Mouse (Mus musculus) ovary, postnatal 10 days (tissue): ENCODE measurements around the gene Olfr323.

ENCODE experiments used
- DNase-seq: peaks from one replicate; pipeline ENCODE4 v3.0.0; 2022; ENCODE audit warnings: low spot score

Gene Olfr323

GRCm38 (mm10) chr11:58630401-58630800, at the start of gene Olfr323:
TSS of gene Olfr323 (minus strand) at chr11:58630501.
- DNase-seq: no peak

- no peak for DNase-seq
These were observed 41.5 kb upstream of the Olfr323 start for GRCm38 (mm10) chr11:58671825-58672224.

DNA sequence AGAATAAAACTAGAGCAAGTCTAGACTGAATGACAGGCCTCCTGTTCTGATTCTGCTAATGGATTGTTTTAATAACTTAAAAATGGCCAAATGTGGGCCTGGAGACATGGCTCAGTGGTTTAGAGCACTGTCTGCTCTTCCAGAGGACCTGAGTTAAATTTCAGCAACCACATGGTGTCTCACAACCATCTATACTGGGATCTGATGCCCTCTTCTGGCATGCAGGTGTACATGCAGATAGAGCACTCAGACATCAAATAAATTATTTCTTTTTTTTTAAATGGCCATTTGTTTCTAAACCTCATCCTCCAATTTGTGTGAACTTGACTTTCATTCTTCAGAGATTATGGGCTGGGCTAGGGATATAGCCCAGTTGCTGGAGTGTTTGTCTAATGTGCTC, 39.0 kb upstream of the Olfr323 start:
- DNase-seq: no peak

- DNase-seq: no peak
These were observed 28.3 kb upstream of the Olfr323 start, which contains the start of gene Olfr322 for GRCm38 (mm10) chr11:58658596-58658995. TSS of gene Olfr322 (plus strand) at chr11:58658782.

- no peak for DNase-seq
These were observed 24.9 kb upstream of the Olfr323 start for GRCm38 (mm10) chr11:58655151-58655550.

- DNase-seq: no peak
These were observed 13.0 kb upstream of the Olfr323 start for GRCm38 (mm10) chr11:58643350-58643749.

GRCm38 (mm10) chr11:58641638-58642358, 11.5 kb upstream of the Olfr323 start:
- DNase-seq: no peak

DNA sequence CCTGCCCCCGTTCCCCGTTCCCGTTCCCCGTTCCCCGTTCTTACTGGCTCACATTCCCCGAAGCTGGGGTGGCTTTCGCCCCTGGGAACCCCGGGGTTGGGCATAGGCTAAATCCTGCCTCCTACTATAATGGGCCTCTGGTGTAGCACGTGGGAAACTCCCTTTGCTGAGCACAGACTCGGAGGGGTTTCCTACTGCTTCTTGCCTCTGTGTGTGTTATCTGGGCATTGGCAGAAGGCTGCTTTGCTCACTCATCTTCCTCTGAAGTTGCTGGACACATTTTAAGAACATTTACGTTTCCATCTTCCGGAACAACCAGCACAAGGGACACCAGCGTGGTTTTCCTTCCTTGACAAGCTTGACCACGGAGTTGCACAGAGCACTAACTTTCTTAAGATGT, 10.8 kb upstream of the Olfr323 start:
- DNase-seq: no peak

DNA sequence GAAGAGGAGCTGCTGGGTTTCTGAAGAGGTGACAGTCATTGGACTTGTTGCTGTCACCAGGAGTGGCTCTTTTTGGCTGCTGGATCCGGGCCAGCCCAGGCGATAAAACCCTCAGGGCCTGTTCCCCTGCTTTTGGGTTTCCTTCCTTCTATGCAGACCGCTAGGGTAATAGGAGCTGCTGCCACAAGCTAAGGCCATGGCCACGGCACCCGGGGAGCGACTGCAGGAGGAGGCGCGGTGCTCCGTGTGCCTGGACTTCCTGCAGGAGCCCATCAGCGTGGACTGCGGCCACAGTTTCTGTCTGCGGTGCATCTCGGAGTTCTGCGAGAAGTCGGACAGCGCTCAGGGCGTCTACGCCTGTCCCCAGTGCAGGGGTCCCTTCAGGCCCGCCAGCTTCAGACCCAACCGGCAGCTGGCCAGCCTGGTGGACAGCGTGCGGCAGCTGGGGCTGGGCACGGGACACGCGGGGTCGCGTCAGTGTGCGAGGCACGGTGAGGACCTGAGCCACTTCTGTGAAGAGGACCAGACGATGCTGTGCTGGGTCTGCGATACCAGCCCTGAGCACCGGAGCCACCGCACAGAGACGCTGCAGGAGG, 10.1 kb upstream of the Olfr323 start, which contains the start of gene Trim58:
Gene Trim58, plus strand, starts transcription at position 194 of the 596 bp plus-strand sequence.
- DNase-seq: no peak

DNA sequence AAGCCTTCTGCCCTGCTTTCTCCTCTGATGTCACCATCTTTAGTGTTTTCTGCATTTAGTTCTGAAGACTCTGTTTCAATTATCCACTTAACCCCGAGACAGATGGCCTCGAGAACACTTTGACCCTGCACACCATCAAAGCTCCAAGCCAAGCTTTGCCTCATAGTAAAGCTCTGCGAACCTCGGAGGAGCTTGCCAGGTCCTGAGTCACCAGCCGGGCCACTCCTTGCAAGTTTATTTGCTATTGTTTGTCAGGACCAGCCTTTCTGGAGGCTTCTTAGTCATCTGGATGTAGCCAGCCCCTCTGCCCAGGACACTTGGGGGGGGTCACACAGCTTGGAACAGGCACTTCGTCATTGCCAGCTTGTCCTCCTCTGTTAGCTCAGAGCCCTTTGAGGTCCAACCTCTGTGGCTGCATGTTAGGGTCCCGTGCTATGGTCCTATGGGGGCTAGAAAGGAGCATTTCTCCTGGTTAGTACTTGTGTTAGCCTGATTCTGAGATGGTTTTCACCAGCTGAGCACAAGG, 7.9 kb upstream of the Olfr323 start:
- no peak for DNase-seq

GRCm38 (mm10) chr11:58636376-58636977, 6.2 kb upstream of the Olfr323 start:
- peak; percentile 18 for DNase-seq

DNA sequence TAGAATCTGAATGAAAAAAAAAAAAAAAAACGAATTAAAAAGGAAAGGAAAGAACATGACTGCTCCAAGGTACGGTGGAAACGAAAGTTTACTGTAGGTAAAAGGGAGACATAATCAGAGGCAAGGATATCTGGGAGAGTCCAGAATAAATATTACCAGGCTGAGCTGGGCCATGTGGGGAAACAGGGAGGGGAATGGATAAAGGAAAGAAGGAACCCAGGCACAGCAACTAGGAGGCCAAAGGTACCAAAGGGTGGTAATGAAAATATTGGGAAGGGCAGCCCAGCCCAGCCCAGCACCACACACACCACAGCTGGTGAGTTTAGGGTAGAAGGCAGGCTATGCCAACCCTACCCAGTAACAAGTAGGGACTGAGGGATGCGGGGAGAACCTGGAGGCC, 4.6 kb upstream of the Olfr323 start:
- no peak for DNase-seq

DNA sequence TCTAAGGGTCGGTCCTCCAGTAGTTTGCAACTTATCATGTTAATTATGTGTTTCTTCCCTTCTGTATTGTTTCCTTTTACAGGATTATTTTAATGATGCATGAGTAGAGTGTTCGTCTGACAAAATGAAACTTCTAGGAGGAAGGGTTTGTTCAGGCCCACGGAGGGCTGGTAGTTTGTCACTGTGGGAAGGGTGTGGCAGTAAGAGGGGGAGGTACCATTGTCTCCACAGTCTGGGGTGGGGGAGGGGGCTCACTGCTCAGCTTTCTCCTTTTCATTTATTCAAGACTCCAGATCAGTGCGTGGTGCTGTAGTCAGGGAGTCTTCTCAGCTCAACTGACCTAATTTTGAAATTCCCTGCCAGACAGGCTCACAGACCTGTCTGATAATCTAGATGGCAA, 4.2 kb downstream of the Olfr323 start:
- no peak for DNase-seq

DNA sequence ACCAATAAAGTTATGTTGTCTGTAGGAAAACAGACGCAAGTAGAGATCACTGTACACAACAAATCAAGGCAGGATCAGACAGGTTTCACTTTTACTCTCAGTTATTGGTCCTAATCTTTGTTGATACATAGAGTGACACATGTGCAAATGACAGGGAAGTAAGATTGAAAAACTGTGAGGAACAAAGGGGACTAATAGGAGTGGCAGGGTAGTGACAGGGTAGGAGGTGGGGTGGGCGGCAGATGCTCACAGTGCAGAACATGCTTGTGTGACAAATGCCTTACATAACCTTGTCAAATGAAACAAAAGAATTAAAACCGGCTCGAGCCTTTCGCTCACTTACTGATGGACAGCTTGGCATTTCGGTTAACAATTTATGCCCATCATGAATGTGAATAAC, 11.5 kb downstream of the Olfr323 start:
- DNase-seq: no peak

GRCm38 (mm10) chr11:58618369-58618768, 11.9 kb downstream of the Olfr323 start:
- DNase-seq: no peak

GRCm38 (mm10) chr11:58615975-58616374, 14.3 kb downstream of the Olfr323 start, which contains the start of gene 2210407C18Rik:
TSS of gene 2210407C18Rik (minus strand) at chr11:58616075.
- no peak for DNase-seq

- no peak for DNase-seq
These were observed 15.8 kb downstream of the Olfr323 start for GRCm38 (mm10) chr11:58614526-58614925.

- no peak for DNase-seq
These were observed 16.9 kb downstream of the Olfr323 start for GRCm38 (mm10) chr11:58613359-58613758.

DNA sequence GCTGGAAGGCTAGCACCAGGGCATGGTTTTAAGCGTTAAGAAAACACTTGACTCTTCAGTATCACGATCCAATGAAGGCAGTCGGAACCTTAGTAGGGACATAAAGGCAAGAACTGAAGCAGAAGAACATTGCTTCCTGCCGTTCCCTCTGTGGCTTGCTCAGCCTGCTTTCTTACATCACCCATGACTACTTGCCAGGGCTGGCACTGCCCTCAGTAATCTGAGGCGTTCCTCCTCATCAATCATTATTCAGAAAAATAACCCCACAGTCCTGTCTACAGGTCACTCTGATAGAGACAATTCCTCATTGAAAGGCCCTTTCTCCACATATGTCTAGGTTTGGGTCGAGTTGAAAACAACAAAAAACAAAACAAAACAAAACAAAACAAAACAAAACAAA, 23.3 kb downstream of the Olfr323 start:
- no peak for DNase-seq

DNA sequence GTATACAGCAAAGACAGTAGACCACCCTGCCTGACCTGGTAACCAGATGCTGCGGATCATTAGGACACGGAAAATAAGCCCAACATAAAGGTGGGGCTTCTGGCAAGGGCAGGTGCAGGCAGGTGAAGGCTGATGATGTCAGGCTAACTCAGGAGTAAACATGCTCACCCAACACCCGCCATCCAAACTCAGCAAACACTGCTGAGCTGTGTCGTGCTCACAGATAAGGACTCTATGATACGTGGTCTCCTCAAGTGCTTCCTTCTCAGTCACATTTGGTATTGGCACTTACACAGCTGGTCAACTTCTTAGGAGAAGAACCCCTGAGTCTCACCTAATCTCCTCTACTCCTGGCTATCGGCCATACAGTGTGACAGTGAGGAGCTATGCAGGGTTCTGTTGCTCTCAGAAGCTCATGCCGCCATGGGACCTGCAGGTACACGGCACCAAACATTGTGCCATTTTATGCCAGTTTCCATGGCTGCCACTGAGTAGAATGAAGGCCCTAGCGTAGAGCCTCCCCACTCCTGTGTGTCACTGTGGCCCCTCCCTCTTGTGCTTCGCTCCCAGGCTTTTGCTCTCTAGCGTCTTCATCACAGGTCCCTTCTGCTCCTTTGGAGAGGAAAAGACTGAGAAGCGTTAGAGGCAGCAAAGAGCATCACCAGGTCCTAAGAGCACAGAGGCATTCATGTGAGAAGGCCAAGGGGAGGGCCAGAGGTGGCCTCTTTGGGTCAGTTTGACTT, 24.0 kb downstream of the Olfr323 start:
- no peak for DNase-seq

DNA sequence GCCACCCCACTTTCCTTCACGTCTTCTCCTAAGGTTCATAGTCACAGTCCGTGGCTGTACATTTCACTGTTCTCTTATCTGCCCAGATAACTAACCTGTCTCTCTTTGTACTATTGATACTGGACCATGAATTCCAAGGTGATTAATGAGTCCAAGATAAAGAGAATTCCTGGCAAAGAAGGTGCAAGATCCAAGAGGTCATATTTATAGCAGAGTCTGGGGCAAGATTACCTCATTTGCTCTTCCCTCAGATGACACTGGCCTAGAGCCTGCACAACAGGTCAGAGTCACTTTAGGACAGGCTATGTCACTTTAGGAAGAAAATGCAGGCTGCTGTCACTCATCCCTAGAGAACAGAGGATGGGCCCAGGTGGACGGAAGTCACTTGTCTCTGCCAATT, 25.1 kb downstream of the Olfr323 start:
- no peak for DNase-seq

DNA sequence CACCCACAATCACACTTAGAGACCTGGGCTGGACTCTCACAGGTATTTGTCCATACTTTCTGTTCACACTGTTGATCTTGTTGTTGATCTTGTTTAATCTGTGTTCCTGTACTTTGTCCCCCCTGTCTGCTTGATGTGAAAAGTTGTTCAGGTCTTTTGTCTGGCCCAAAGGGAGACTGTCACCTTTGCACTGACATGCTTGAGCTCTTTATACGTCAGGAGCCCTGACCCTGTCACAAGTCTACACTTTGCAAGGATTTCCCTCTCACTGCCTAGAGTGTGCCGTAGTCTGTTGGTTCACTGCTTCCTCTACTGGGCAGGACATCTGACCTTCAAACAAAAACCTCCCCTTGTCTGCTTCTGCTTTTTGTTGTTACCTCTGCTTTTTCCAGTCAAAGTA, 25.6 kb downstream of the Olfr323 start:
- DNase-seq: no peak
